Mouse (Mus musculus) ES-Bruce4 (cell line): ENCODE results near the gene Rab30. TPM values are rescaled to one million over a fixed set of nuclear protein-coding genes. Genes with fewer than 3 reads are reported as not detected.

Experiments
- H3K27ac ChIP-seq: 2 replicates; pipeline ENCODE4 v1.5.1; 2012; ENCODE audit warnings: low read length, inconsistent platforms; ENCODE audit not compliant: insufficient read depth
- H3K27me3 ChIP-seq: 2 replicates; pipeline ENCODE4 v1.6.1; 2012; ENCODE audit warnings: mild to moderate bottlenecking, low read length, inconsistent platforms; ENCODE audit not compliant: control insufficient read depth, poor library complexity, insufficient read depth, severe bottlenecking
- H3K36me3 ChIP-seq: 2 replicates; pipeline ENCODE4 v1.6.1; 2012; ENCODE audit warnings: inconsistent platforms, mild to moderate bottlenecking, low read length, moderate library complexity; ENCODE audit not compliant: control insufficient read depth, poor library complexity, insufficient read depth, severe bottlenecking
- H3K4me1 ChIP-seq: one replicate; pipeline ENCODE4 v1.8.1; 2011; ENCODE audit warnings: low read length; ENCODE audit not compliant: control insufficient read depth, insufficient read depth
- H3K4me3 ChIP-seq: 2 replicates; pipeline ENCODE4 v1.5.1; 2011; ENCODE audit warnings: low read depth, mild to moderate bottlenecking, low read length
- H3K9ac ChIP-seq: 2 replicates; pipeline ENCODE4 v1.6.1; 2012; ENCODE audit warnings: low read depth, mild to moderate bottlenecking, inconsistent platforms; ENCODE audit not compliant: poor library complexity, severe bottlenecking
- H3K9me3 ChIP-seq: replicated peaks from 2 replicates; pipeline ENCODE4 v1.6.1; 2012; ENCODE audit warnings: mild to moderate bottlenecking, low read length, inconsistent platforms; ENCODE audit not compliant: control insufficient read depth, poor library complexity, insufficient read depth, severe bottlenecking
- CTCF ChIP-seq: IDR thresholded peaks from one replicate; pipeline ENCODE4 v1.8.1; 2011; ENCODE audit warnings: low read depth, low read length
- EP300 ChIP-seq: IDR thresholded peaks from 2 replicates; pipeline ENCODE4 v1.6.1; 2011; ENCODE audit warnings: low read depth, low read length; ENCODE audit not compliant: insufficient read depth
- POLR2A ChIP-seq: IDR thresholded peaks from one replicate; pipeline ENCODE4 v1.8.1; 2011; ENCODE audit warnings: low read length; ENCODE audit not compliant: insufficient read depth
- polyA plus RNA-seq: library from polyadenylated mRNA; stranded (reverse); fragments of >200 nt; gene quantifications from 2 replicates; pipeline ENCODE4 v1.2.4, GENCODE M21; 2011; ENCODE audit warnings: low read depth; ENCODE audit not compliant: missing spikeins, insufficient read depth, insufficient read length

Rab30 gene
- polyA plus RNA-seq, 1 experiment, result 3.7 TPM

- H3K4me3 ChIP-seq, result no peak overlapping the region
- 0 out of 2 replicates have a peak, but pooled peaks cover 5% of the 10 kb centered on the region for H3K9me3 ChIP-seq
- no peak overlapping the region for H3K27ac ChIP-seq
- no peaks in the 10 kb centered on the region; the same call in 1 of the 2 replicates for H3K36me3 ChIP-seq
- TF ChIP-seq CTCF, result no peak
- no peak for TF ChIP-seq EP300
- no peak for TF ChIP-seq POLR2A
- H3K27me3 ChIP-seq, result no peaks in the 10 kb centered on the region
- no peaks in the 10 kb centered on the region for H3K4me1 ChIP-seq
- no peak overlapping the region for H3K9ac ChIP-seq
These were observed 145.8 kb downstream of the Rab30 start for GRCm38 (mm10) chr7:92887230-92887629.

DNA sequence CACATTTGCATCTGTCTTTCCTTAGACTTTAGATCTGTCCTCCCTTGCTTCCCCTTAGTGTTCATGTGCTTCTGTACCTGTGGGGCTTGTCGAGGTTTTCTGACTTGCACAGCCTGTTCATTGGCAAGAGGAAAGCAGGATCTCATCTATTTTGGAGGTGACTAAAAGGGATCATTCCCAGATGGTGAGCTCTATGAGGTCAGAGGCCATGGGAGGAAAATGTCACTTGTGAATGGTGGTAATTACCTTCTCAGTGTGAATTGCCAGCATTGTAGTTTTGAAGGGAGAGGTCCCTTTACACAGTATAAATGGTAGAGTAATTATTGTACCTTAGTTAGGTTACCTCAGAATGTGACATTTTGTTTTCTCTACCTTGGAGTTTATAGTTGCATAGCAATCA is 148.8 kb downstream of the Rab30 start:
- TF ChIP-seq CTCF, result no peak
- no peak for TF ChIP-seq EP300
- TF ChIP-seq POLR2A, result no peak
- Histone ChIP-seq H3K9me3 (0 out of 2 replicates have a peak, but pooled peaks cover 5% of the 10 kb centered on the region), H3K9ac (no peak overlapping the region), H3K4me3 (no peak overlapping the region), H3K27me3 (no peaks in the 10 kb centered on the region), H3K36me3 (no peaks in the 10 kb centered on the region; the same call in 1 of the 2 replicates), H3K4me1 (no peaks in the 10 kb centered on the region), H3K27ac (no peak overlapping the region)

- no peak overlapping the region for H3K9ac ChIP-seq
- H3K4me3 ChIP-seq, result no peak overlapping the region
- no peak overlapping the region for H3K27ac ChIP-seq
- H3K4me1 ChIP-seq, result no peaks in the 10 kb centered on the region
- H3K36me3 ChIP-seq, result no peaks in the 10 kb centered on the region; the same call in 1 of the 2 replicates
- TF ChIP-seq CTCF (no peak), POLR2A (no peak), EP300 (no peak)
- H3K27me3 ChIP-seq, result no peaks in the 10 kb centered on the region
- H3K9me3 ChIP-seq, result 0 out of 2 replicates have a peak, but pooled peaks cover 5% of the 10 kb centered on the region
These were observed 149.3 kb downstream of the Rab30 start for GRCm38 (mm10) chr7:92890618-92891230.

- Histone ChIP-seq H3K36me3 (no peaks in the 10 kb centered on the region; the same call in 1 of the 2 replicates), H3K9ac (no peak overlapping the region), H3K27me3 (no peaks in the 10 kb centered on the region), H3K4me3 (no peak overlapping the region), H3K9me3 (0 out of 2 replicates have a peak, but pooled peaks cover 5% of the 10 kb centered on the region), H3K27ac (no peak overlapping the region), H3K4me1 (no peaks in the 10 kb centered on the region)
- TF ChIP-seq POLR2A (no peak), CTCF (no peak), EP300 (no peak)
These were observed 152.1 kb downstream of the Rab30 start for GRCm38 (mm10) chr7:92893478-92893877.

Other genes starting within 250 kb of the Rab30 start
- 35.3 and 35.6 TPM in 2 replicates for gene Ccdc90b, start 180.5 kb upstream of the Rab30 start, polyA plus RNA-seq
- gene Ankrd42, start 104.5 kb upstream of the Rab30 start, polyA plus RNA-seq, result 2.1 and 2.5 TPM in 2 replicates
- gene Pcf11, start 71.7 kb upstream of the Rab30 start, polyA plus RNA-seq, result 63.2 and 64.1 TPM in 2 replicates
- gene Ddias, start 132.6 kb downstream of the Rab30 start, polyA plus RNA-seq, result 64.5 and 69.3 TPM in 2 replicates
- 38.8 and 40.5 TPM in 2 replicates for gene Prcp, start 132.9 kb downstream of the Rab30 start, polyA plus RNA-seq